21 mouse cellular contexts compared by ENCODE assay signal in genomic region chr1:136363035-136363434, GRCm38 (mm10). TPM values are rescaled to one million over a fixed set of nuclear protein-coding genes. Genes with fewer than 3 reads are reported as not detected.
DNase-seq lines count a peak whose midpoint lies in the region; ATAC-seq and TF ChIP-seq lines count a peak whose summit lies in the region.
"Had no signal": no experiment of that assay in that cellular context is flagged by ENCODE, and none has a peak within 500 bp of the region (broad histone marks: within the 10 kb centered on the region; RNA-seq: fewer than 3 reads in every experiment).

No protein-coding gene starts in this region.

- no peaks in the 10 kb centered on the region for H3K9me3 ChIP-seq in hindbrain, embryonic 10.5 days
- H3K9me3 ChIP-seq in hindbrain, embryonic 11.5 days (ENCODE audit: control insufficient read depth, low read length), result no peaks in the 10 kb centered on the region
- H3K9me3 ChIP-seq in midbrain, embryonic 12.5 days, result no peaks in the 10 kb centered on the region
- H3K9me3 ChIP-seq in midbrain, embryonic 14.5 days (ENCODE audit: control insufficient read depth, low read length), result no peaks in the 10 kb centered on the region
- H3K9me3 ChIP-seq in forebrain, embryonic 14.5 days (replicated peaks; ENCODE audit: control insufficient read depth, low read length), result no peaks in the 10 kb centered on the region
- H3K9me3 ChIP-seq in limb, embryonic 14.5 days (ENCODE audit: control insufficient read depth, low read length), result no peaks in the 10 kb centered on the region
- H3K9me3 ChIP-seq: embryonic facial prominence, embryonic 15.5 days; G1E; heart, embryonic 12.5 days had no signal

- no peak overlapping the region for H3K4me3 ChIP-seq in hindbrain, embryonic 10.5 days
- H3K4me3 ChIP-seq in hindbrain, embryonic 11.5 days (ENCODE audit: low read depth, low read length), result no peak overlapping the region
- no peak overlapping the region for H3K4me3 ChIP-seq in midbrain, embryonic 12.5 days
- no peak overlapping the region for H3K4me3 ChIP-seq in midbrain, embryonic 14.5 days (replicated peaks; ENCODE audit: low read depth, low read length)
- no peak overlapping the region for H3K4me3 ChIP-seq in forebrain, embryonic 14.5 days (ENCODE audit: low read depth, low read length)
- no peak overlapping the region for H3K4me3 ChIP-seq in limb, embryonic 14.5 days (replicated peaks; ENCODE audit: low read length)
- H3K4me3 ChIP-seq: embryonic facial prominence, embryonic 15.5 days; gastrocnemius, adult 2 months; heart, embryonic 12.5 days had no signal

- H3K36me3 ChIP-seq in hindbrain, embryonic 10.5 days, result no peaks in the 10 kb centered on the region
- H3K36me3 ChIP-seq in hindbrain, embryonic 11.5 days (ENCODE audit: control insufficient read depth, insufficient read depth, low read length), result no peaks in the 10 kb centered on the region
- no peaks in the 10 kb centered on the region for H3K36me3 ChIP-seq in midbrain, embryonic 12.5 days
- no peaks in the 10 kb centered on the region for H3K36me3 ChIP-seq in midbrain, embryonic 14.5 days (ENCODE audit: control insufficient read depth, insufficient read depth, low read length)
- no peaks in the 10 kb centered on the region for H3K36me3 ChIP-seq in forebrain, embryonic 14.5 days (ENCODE audit: control insufficient read depth, insufficient read depth, low read length)
- H3K36me3 ChIP-seq in limb, embryonic 14.5 days (ENCODE audit: control insufficient read depth, insufficient read depth, low read length), result no peaks in the 10 kb centered on the region
- H3K36me3 ChIP-seq: embryonic facial prominence, embryonic 15.5 days; G1E; heart, embryonic 12.5 days had no signal

- H3K4me2 ChIP-seq in hindbrain, embryonic 11.5 days (replicated peaks; ENCODE audit: low read depth, low read length), result no peak overlapping the region
- H3K4me2 ChIP-seq in midbrain, embryonic 12.5 days (replicated peaks), result no peak overlapping the region
- H3K4me2 ChIP-seq in midbrain, embryonic 14.5 days (ENCODE audit: low read length), result no peak overlapping the region
- 0 out of 2 replicates have a peak overlapping the region, but pooled peaks have one; percentile 2 for H3K4me2 ChIP-seq in forebrain, embryonic 14.5 days (ENCODE audit: low read length)
- H3K4me2 ChIP-seq in limb, embryonic 14.5 days (replicated peaks; ENCODE audit: low read depth, low read length, severe bottlenecking), result no peak overlapping the region
- H3K4me2 ChIP-seq: embryonic facial prominence, embryonic 15.5 days; heart, embryonic 12.5 days had no signal

- H3K27ac ChIP-seq in hindbrain, embryonic 10.5 days, result peak overlapping the region; percentile 40; the same call in 1 of the 2 replicates
- no peak overlapping the region for H3K27ac ChIP-seq in hindbrain, embryonic 11.5 days (ENCODE audit: low read depth, low read length)
- H3K27ac ChIP-seq in midbrain, embryonic 12.5 days (replicated peaks), result 0 out of 2 replicates have a peak overlapping the region, but pooled peaks have one; percentile 52
- no peak overlapping the region for H3K27ac ChIP-seq in midbrain, embryonic 14.5 days (replicated peaks; ENCODE audit: low read depth, low read length)
- no peak overlapping the region for H3K27ac ChIP-seq in forebrain, embryonic 14.5 days (ENCODE audit: low read depth, low read length)
- peak overlapping the region; percentile 3; the same call in 1 of the 2 replicates for H3K27ac ChIP-seq in limb, embryonic 14.5 days (replicated peaks; ENCODE audit: low read depth, low read length)
- H3K27ac ChIP-seq: embryonic facial prominence, embryonic 15.5 days; gastrocnemius, adult 2 months had no signal

- TF ChIP-seq POLR2A in limb, embryonic 14.5 days (IDR thresholded peaks at IDR 0.05; ENCODE audit: borderline replicate concordance, extremely low read depth, insufficient read depth, insufficient read length), result no peak

- no peak for ATAC-seq in hindbrain, embryonic 11.5 days (ENCODE audit: low FRiP score)
- ATAC-seq in midbrain, embryonic 12.5 days (ENCODE audit: low FRiP score, low read depth), result peak; percentile 38; the same call in 1 of the 2 replicates
- ATAC-seq in midbrain, embryonic 14.5 days (ENCODE audit: low FRiP score, low TSS enrichment), result no peak
- ATAC-seq in forebrain, embryonic 14.5 days, result peak; percentile 74
- no peak; the same call in 1 of the 2 replicates for ATAC-seq in limb, embryonic 14.5 days (ENCODE audit: low FRiP score, low read depth)
- ATAC-seq: activated CD4-positive, CD25-positive, alpha-beta regulatory T cell, adult 4 months; inflammation-experienced regulatory T-cells, adult 6 months; liver, postnatal 0 days had no signal

- no peak for DNase-seq in hindbrain, embryonic 10.5 days (ENCODE audit: low spot score)
- no peak for DNase-seq in hindbrain, embryonic 11.5 days (ENCODE audit: low spot score)
- no peak for DNase-seq in midbrain, embryonic 14.5 days
- peak; percentile 48 for DNase-seq in forebrain, embryonic 14.5 days (ENCODE audit: low spot score)
- no peak for DNase-seq in limb, embryonic 14.5 days (ENCODE audit: low spot score)
- no peak for DNase-seq in frontal cortex, adult 2 months (ENCODE audit: extremely low spot score in 1 of 2, low spot score in 1 of 2)
- no peak for DNase-seq in gastrocnemius, adult 8-10 months (ENCODE audit: low spot score in 2 of 2)
- DNase-seq: adrenal gland, postnatal 10 days; cerebellum, adult 11 months; gastrocnemius, adult 2 months; heart, postnatal 14 days; kidney, adult 2 months; kidney, postnatal 10 days; liver, postnatal 0 days; lung, postnatal 14 days had no signal

- no peak overlapping the region for H3K9ac ChIP-seq in hindbrain, embryonic 11.5 days (ENCODE audit: low read depth, low read length)
- H3K9ac ChIP-seq in midbrain, embryonic 12.5 days (replicated peaks), result no peak overlapping the region
- H3K9ac ChIP-seq in midbrain, embryonic 14.5 days (replicated peaks; ENCODE audit: low read length), result no peak overlapping the region
- H3K9ac ChIP-seq in forebrain, embryonic 14.5 days (ENCODE audit: low read length), result no peak overlapping the region
- H3K9ac ChIP-seq in limb, embryonic 14.5 days (ENCODE audit: low read depth, low read length, severe bottlenecking), result no peak overlapping the region
- H3K9ac ChIP-seq: embryonic facial prominence, embryonic 15.5 days; heart, embryonic 12.5 days; liver, postnatal 0 days had no signal

- no peaks in the 10 kb centered on the region for H3K27me3 ChIP-seq in hindbrain, embryonic 10.5 days (ENCODE audit: insufficient read depth, poor library complexity, severe bottlenecking)
- H3K27me3 ChIP-seq in hindbrain, embryonic 11.5 days (ENCODE audit: control insufficient read depth, insufficient read depth, low read length), result no peaks in the 10 kb centered on the region
- peaks cover 4% of the 10 kb centered on the region; the same call in 1 of the 2 replicates for H3K27me3 ChIP-seq in midbrain, embryonic 12.5 days
- no peaks in the 10 kb centered on the region for H3K27me3 ChIP-seq in midbrain, embryonic 14.5 days (ENCODE audit: control insufficient read depth, insufficient read depth, low read length)
- no peaks in the 10 kb centered on the region for H3K27me3 ChIP-seq in forebrain, embryonic 14.5 days (replicated peaks; ENCODE audit: control insufficient read depth, insufficient read depth, low read length)
- no peaks in the 10 kb centered on the region for H3K27me3 ChIP-seq in limb, embryonic 14.5 days (ENCODE audit: control insufficient read depth, insufficient read depth, low read length)
- H3K27me3 ChIP-seq: embryonic facial prominence, embryonic 15.5 days had no signal

- WGBS in hindbrain, embryonic 10.5 days, result 74% methylated on average over 6 of the region's 6 CpGs
- 76% methylated on average over 6 of the region's 6 CpGs for WGBS in hindbrain, embryonic 11.5 days
- 48% methylated on average over 6 of the region's 6 CpGs for WGBS in midbrain, embryonic 12.5 days
- WGBS in midbrain, embryonic 14.5 days, result 49% methylated on average over 6 of the region's 6 CpGs
- WGBS in forebrain, embryonic 14.5 days, result 37% methylated on average over 6 of the region's 6 CpGs
- 47% methylated on average over 6 of the region's 6 CpGs for WGBS in limb, embryonic 14.5 days

- peaks cover 11% of the 10 kb centered on the region; the same call in 1 of the 2 replicates for H3K4me1 ChIP-seq in hindbrain, embryonic 10.5 days (replicated peaks)
- no peaks in the 10 kb centered on the region for H3K4me1 ChIP-seq in hindbrain, embryonic 11.5 days (replicated peaks; ENCODE audit: control insufficient read depth, insufficient read depth, low read length)
- H3K4me1 ChIP-seq in midbrain, embryonic 12.5 days, result peaks cover 17% of the 10 kb centered on the region
- H3K4me1 ChIP-seq in midbrain, embryonic 14.5 days (ENCODE audit: control insufficient read depth, insufficient read depth, low read length), result no peaks in the 10 kb centered on the region
- H3K4me1 ChIP-seq in forebrain, embryonic 14.5 days (ENCODE audit: control insufficient read depth, insufficient read depth, low read length), result peaks cover 2% of the 10 kb centered on the region; the same call in 1 of the 2 replicates
- peaks cover 22% of the 10 kb centered on the region for H3K4me1 ChIP-seq in limb, embryonic 14.5 days (ENCODE audit: control insufficient read depth, insufficient read depth, low read length)

RNA-seq across cellular contexts. Expression of gene Camsap2, which starts 17.1 kb away (rescaled TPM):
- polyA plus RNA-seq in hindbrain, embryonic 10.5 days (2016; fragmentation: Nextera tagmentation; extraction: Ambion mirVana), result 13.2 and 13.3 TPM in 2 replicates
- 36.7 and 40.1 TPM in 2 replicates for polyA plus RNA-seq in hindbrain, embryonic 11.5 days (2014; fragmentation: Nextera tagmentation; extraction: Ambion mirVana)
- 34.2 and 38.8 TPM in 2 replicates for polyA plus RNA-seq in midbrain, embryonic 12.5 days (2016; fragmentation: Nextera tagmentation; extraction: Ambion mirVana)
- polyA plus RNA-seq in midbrain, embryonic 14.5 days (2014; fragmentation: Nextera tagmentation; extraction: Ambion mirVana), result 52.0 and 63.8 TPM in 2 replicates
- polyA plus RNA-seq in forebrain, embryonic 14.5 days (2014; fragmentation: Nextera tagmentation; extraction: Ambion mirVana), result 39.5 and 45.8 TPM in 2 replicates
- 13.7 and 15.0 TPM in 2 replicates for polyA plus RNA-seq in limb, embryonic 14.5 days (2012; rRNA removed)
- polyA plus RNA-seq in limb, embryonic 14.5 days (2014; fragmentation: Nextera tagmentation; extraction: Ambion mirVana), result 17.2 and 17.7 TPM in 2 replicates
- 53.6 and 53.7 TPM in 2 replicates for polyA plus RNA-seq in frontal cortex, adult 2 months (2012; rRNA removed)
- total RNA-seq in gastrocnemius, adult 8-10 months (2022), result 1 to 10 TPM; 7.3 to 9.5 (median 8.6) TPM

RNA-seq across cellular contexts. Expression of gene Ddx59, which starts 52.0 kb away (rescaled TPM):
- polyA plus RNA-seq in hindbrain, embryonic 10.5 days (2016; fragmentation: Nextera tagmentation; extraction: Ambion mirVana), result 17.7 and 21.1 TPM in 2 replicates
- 18.0 and 20.3 TPM in 2 replicates for polyA plus RNA-seq in hindbrain, embryonic 11.5 days (2014; fragmentation: Nextera tagmentation; extraction: Ambion mirVana)
- polyA plus RNA-seq in midbrain, embryonic 12.5 days (2016; fragmentation: Nextera tagmentation; extraction: Ambion mirVana), result 17.9 and 19.2 TPM in 2 replicates
- polyA plus RNA-seq in midbrain, embryonic 14.5 days (2014; fragmentation: Nextera tagmentation; extraction: Ambion mirVana), result 13.0 and 18.5 TPM in 2 replicates
- polyA plus RNA-seq in forebrain, embryonic 14.5 days (2014; fragmentation: Nextera tagmentation; extraction: Ambion mirVana), result 17.0 and 18.1 TPM in 2 replicates
- 10.4 and 12.3 TPM in 2 replicates for polyA plus RNA-seq in limb, embryonic 14.5 days (2012; rRNA removed)
- polyA plus RNA-seq in limb, embryonic 14.5 days (2014; fragmentation: Nextera tagmentation; extraction: Ambion mirVana), result 18.4 and 22.3 TPM in 2 replicates
- polyA plus RNA-seq in frontal cortex, adult 2 months (2012; rRNA removed), result 6.6 and 7.8 TPM in 2 replicates
- total RNA-seq in gastrocnemius, adult 8-10 months (2022), result 10 to 100 TPM; 18.6 to 20.1 (median 19.5) TPM

Comparison
In these comparisons a context has a peak if more than half of its experiments do, and no peak if none do; other contexts are left out.
1. H3K27ac ChIP-seq: peak in hindbrain, embryonic 10.5 days (single experiment), midbrain, embryonic 12.5 days (single experiment) and limb, embryonic 14.5 days (single experiment); none in hindbrain, embryonic 11.5 days (single experiment), midbrain, embryonic 14.5 days (single experiment) and forebrain, embryonic 14.5 days (single experiment).
2. ATAC-seq: peak in midbrain, embryonic 12.5 days (single experiment) and forebrain, embryonic 14.5 days (single experiment); none in hindbrain, embryonic 11.5 days (single experiment), midbrain, embryonic 14.5 days (single experiment) and limb, embryonic 14.5 days (single experiment).